21 mouse cellular contexts compared by ENCODE assay signal in the genomic region with DNA sequence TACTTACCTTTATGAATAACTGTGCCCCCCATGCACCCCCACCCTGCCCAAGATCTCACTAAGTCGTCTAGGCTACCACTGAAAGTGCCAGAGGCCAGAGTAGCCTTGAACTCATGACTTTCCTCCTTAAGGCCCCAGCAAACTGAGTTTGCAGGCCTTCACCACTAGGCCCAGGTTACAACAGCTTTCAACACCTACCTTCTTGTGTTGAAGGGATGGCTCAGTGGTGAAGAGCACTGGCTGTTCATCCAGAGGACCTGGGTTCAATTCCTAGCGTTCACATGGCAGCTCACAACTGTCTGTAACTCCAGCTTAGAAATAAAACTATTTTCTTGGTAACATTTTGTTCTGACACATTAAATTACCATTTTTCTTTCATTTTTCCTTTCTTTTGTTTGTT. TPM values are rescaled to one million over a fixed set of nuclear protein-coding genes. Genes with fewer than 3 reads are reported as not detected.
"Had no signal": no experiment of that assay in that cellular context is flagged by ENCODE, and none has a peak within 500 bp of the region (broad histone marks: within the 10 kb centered on the region; RNA-seq: fewer than 3 reads in every experiment).

No protein-coding gene starts in this region.

- H3K27ac ChIP-seq: liver, embryonic 14.5 days; midbrain, embryonic 10.5 days; midbrain, embryonic 12.5 days; neural tube, embryonic 13.5 days; neural tube, embryonic 15.5 days had no signal

- H3K4me3 ChIP-seq: midbrain, embryonic 10.5 days; midbrain, embryonic 12.5 days; myocyte; neural tube, embryonic 13.5 days; neural tube, embryonic 15.5 days had no signal

- H3K9me3 ChIP-seq: midbrain, embryonic 10.5 days; midbrain, embryonic 12.5 days; neural tube, embryonic 13.5 days; neural tube, embryonic 15.5 days had no signal

- ATAC-seq: midbrain, embryonic 16.5 days had no signal

- H3K4me2 ChIP-seq: lung, embryonic 14.5 days; midbrain, embryonic 12.5 days; neural tube, embryonic 13.5 days; neural tube, embryonic 15.5 days had no signal

- DNase-seq: lung, adult 18-20 months; lung, embryonic 14.5 days; lung, postnatal 14 days; lung, postnatal 4 days; midbrain, embryonic 14.5 days; retina, postnatal 1 day; right cerebral cortex, adult 18-20 months; right cerebral cortex, postnatal 25 days; right cerebral cortex, postnatal 4 days; spleen, adult 18-20 months; thymus, adult 18-20 months; thymus, postnatal 25 days had no signal

- H3K27me3 ChIP-seq: midbrain, embryonic 12.5 days; neural tube, embryonic 13.5 days; neural tube, embryonic 15.5 days had no signal

- H3K9ac ChIP-seq: liver, embryonic 14.5 days; lung, embryonic 14.5 days; midbrain, embryonic 12.5 days; neural tube, embryonic 13.5 days; neural tube, embryonic 15.5 days had no signal

- H3K4me1 ChIP-seq: midbrain, embryonic 10.5 days; midbrain, embryonic 12.5 days; neural tube, embryonic 15.5 days had no signal

RNA-seq across cellular contexts. Expression of gene Ankmy1, which starts 50.9 kb away (rescaled TPM):
- polyA plus RNA-seq: liver, embryonic 16.5 days; small intestine, adult 2 months had no signal
